Mouse (Mus musculus) megakaryocyte, embryonic 14.5 days (primary cell): ENCODE measurements around the gene Sv2b. TPM values are rescaled to one million over a fixed set of nuclear protein-coding genes. Genes with fewer than 3 reads are reported as not detected.

ENCODE experiments used
- H3K27me3 ChIP-seq: replicated peaks from 2 replicates; pipeline ENCODE3; 2012; ENCODE audit warnings: inconsistent platforms
- H3K36me3 ChIP-seq: replicated peaks from 2 replicates; pipeline ENCODE3; 2012; ENCODE audit warnings: low read length, inconsistent platforms, mixed read lengths
- H3K4me1 ChIP-seq: 2 replicates; pipeline ENCODE4 v1.6.1; 2012; ENCODE audit warnings: inconsistent platforms
- H3K4me3 ChIP-seq: replicated peaks from 2 replicates; pipeline ENCODE3; 2012; ENCODE audit warnings: moderate library complexity, mild to moderate bottlenecking, inconsistent platforms
- H3K9me3 ChIP-seq: 2 replicates; pipeline ENCODE4 v1.6.1; 2012; ENCODE audit warnings: inconsistent platforms
- FLI1 ChIP-seq: IDR thresholded peaks from 2 replicates; pipeline ENCODE4 v1.6.1; 2012; ENCODE audit warnings: low read length, inconsistent platforms, mixed read lengths
- GATA1 ChIP-seq: IDR thresholded peaks from 3 replicates; pipeline ENCODE4 v1.6.1; 2012; ENCODE audit warnings: mixed read lengths, low read length, inconsistent platforms, borderline replicate concordance
- polyA plus RNA-seq: library from polyadenylated mRNA; stranded (reverse); fragments of >175 nt; gene quantifications from 2 replicates; pipeline ENCODE4 v1.2.3, GENCODE M21; 2012; ENCODE audit warnings: low replicate concordance; ENCODE audit not compliant: insufficient read depth

The Sv2b gene
- polyA plus RNA-seq, 1 experiment, result not detected

DNA sequence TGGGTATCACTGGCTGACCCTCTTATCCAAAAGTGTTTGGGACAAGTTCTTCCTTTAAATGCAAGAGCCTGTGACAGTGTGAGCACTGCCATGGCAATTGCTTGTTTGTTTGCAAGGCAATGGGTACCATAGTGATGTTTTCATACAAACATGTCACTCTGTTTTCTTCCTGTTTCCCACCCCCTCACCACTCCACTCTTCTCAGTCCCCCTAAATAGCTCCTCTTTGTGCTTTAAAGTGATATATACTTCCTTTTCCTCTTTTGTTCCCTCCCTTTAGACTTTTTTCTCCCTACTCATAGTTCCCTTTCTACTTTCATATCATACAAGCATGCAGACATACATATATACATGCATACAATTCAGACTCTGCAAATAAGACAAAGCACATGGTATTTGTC is 10.9 kb upstream of the Sv2b start:
- Histone ChIP-seq H3K4me1 (no peaks in the 10 kb centered on the region), H3K9me3 (no peaks in the 10 kb centered on the region), H3K36me3 (no peaks in the 10 kb centered on the region), H3K4me3 (no peak overlapping the region), H3K27me3 (peaks cover 4% of the 10 kb centered on the region)
- TF ChIP-seq FLI1 (no peak), GATA1 (no peak)

DNA sequence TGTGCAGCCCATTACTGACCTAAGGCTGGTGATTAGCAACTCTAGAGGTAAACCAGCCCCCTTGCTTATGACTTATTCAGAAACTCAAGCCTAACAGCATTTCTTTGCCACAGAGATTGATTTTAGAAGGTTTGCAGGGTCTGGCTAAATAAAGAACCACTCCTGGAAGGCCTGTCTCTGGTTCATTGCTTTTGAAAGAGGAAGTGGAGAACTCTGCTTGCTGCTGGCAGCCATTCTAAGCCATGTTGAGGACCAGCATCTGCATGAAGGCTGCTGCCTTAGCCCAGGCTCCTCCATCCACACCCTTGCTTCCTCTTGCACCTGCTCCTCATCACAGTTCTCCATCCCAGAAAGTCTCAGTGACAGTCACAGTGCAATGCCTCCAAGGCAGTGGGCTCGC is 9.3 kb upstream of the Sv2b start:
- Histone ChIP-seq H3K9me3 (no peaks in the 10 kb centered on the region), H3K36me3 (no peaks in the 10 kb centered on the region), H3K27me3 (peaks cover 4% of the 10 kb centered on the region), H3K4me1 (no peaks in the 10 kb centered on the region), H3K4me3 (no peak overlapping the region)
- no peak for TF ChIP-seq FLI1
- no peak for TF ChIP-seq GATA1

DNA sequence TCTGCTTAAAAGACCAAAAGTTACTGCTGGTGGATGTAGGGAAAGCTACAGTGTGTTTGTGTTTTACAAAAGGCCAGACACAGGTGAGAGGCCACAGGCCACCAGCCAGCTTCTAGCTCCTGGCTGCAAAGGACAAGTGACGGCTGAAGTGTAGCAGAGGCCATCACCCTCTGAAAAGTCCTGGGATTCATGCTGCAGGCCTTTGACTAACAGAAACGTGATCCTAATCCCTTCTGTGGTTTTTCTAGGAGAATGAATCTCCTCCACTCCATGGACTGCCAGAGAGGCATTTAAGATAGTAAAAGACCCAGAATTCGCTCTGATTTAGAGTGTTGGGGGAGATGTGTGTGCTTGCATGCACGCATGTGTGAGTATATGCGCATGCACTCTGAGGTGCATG is 5.8 kb upstream of the Sv2b start:
- peaks cover 13% of the 10 kb centered on the region for H3K27me3 ChIP-seq
- TF ChIP-seq FLI1, result no peak
- TF ChIP-seq GATA1, result no peak

GRCm38 (mm10) chr7:75309570-75309969 is 508 bp upstream of the Sv2b start:
- H3K9me3 ChIP-seq, result no peaks in the 10 kb centered on the region
- peaks cover 49% of the 10 kb centered on the region for H3K27me3 ChIP-seq
- H3K36me3 ChIP-seq, result no peaks in the 10 kb centered on the region
- H3K4me3 ChIP-seq, result no peak overlapping the region
- H3K4me1 ChIP-seq, result peaks cover 11% of the 10 kb centered on the region
- TF ChIP-seq FLI1 (no peak), GATA1 (no peak)

More for the DNA sequence above, 5.8 kb upstream of the Sv2b start:
- Histone ChIP-seq H3K4me3 (no peak overlapping the region), H3K36me3 (no peaks in the 10 kb centered on the region), H3K4me1 (no peaks in the 10 kb centered on the region), H3K9me3 (no peaks in the 10 kb centered on the region)

DNA sequence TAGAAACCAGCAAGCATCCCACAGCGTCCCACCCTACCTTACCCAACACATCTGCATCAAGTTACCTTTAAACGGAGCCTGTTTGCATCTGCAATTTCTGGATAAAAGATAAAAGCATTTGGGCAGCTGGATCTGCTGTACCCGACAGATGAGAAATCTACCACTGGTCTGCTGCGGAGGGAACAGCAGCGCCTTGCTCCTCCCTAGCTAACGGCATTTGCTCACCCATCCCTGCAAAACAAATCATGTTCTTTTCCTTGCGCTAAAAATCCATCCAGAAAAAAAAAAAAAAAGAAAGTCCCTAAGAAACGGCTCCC is 964 bp downstream of the Sv2b start:
- Histone ChIP-seq H3K36me3 (no peaks in the 10 kb centered on the region), H3K4me1 (peaks cover 11% of the 10 kb centered on the region), H3K27me3 (peaks cover 51% of the 10 kb centered on the region), H3K9me3 (no peaks in the 10 kb centered on the region), H3K4me3 (no peak overlapping the region)
- TF ChIP-seq FLI1 (no peak), GATA1 (no peak)

DNA sequence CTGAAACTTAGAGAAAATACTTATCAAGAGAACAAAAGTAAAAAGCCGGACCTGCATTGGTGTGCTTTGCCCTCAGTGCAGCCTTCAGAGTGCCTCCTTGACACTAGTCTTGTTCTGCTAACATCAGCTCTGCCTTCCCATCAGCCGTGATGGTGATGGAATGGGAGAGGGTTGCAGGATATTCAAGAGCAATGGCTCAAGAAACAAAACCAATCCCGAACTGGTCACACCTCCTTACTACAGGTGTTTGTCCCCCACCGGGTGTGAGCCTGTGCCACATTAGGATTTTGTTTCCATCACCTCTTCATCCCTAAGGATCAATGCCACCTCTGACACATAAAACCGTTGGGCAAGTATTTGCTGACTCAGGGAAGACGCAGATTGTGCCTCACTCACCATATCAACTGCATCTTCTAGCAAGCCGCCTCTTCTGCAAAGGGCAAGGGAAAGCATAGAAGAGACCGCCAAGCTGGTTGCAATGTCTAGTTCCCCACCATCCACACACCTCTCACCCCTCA is 1.4 kb downstream of the Sv2b start:
- no peaks in the 10 kb centered on the region for H3K36me3 ChIP-seq
- no peak for TF ChIP-seq FLI1
- no peak for TF ChIP-seq GATA1

GRCm38 (mm10) chr7:75305901-75306465 is 3.1 kb downstream of the Sv2b start:
- Histone ChIP-seq H3K27me3 (peaks cover 55% of the 10 kb centered on the region), H3K36me3 (no peaks in the 10 kb centered on the region), H3K9me3 (no peaks in the 10 kb centered on the region), H3K4me1 (peaks cover 11% of the 10 kb centered on the region), H3K4me3 (no peak overlapping the region)
- TF ChIP-seq FLI1 (no peak), GATA1 (no peak)

More for the DNA sequence above, 1.4 kb downstream of the Sv2b start:
- H3K9me3 ChIP-seq, result no peaks in the 10 kb centered on the region
- H3K27me3 ChIP-seq, result peaks cover 53% of the 10 kb centered on the region
- no peak overlapping the region for H3K4me3 ChIP-seq
- peaks cover 11% of the 10 kb centered on the region for H3K4me1 ChIP-seq

- Histone ChIP-seq H3K36me3 (no peaks in the 10 kb centered on the region), H3K4me1 (no peaks in the 10 kb centered on the region; the same call in 1 of the 2 replicates), H3K27me3 (peaks cover 31% of the 10 kb centered on the region), H3K4me3 (no peak overlapping the region), H3K9me3 (no peaks in the 10 kb centered on the region)
- no peak for TF ChIP-seq FLI1
- no peak for TF ChIP-seq GATA1
These were observed 6.4 kb downstream of the Sv2b start for GRCm38 (mm10) chr7:75302523-75303215.

DNA sequence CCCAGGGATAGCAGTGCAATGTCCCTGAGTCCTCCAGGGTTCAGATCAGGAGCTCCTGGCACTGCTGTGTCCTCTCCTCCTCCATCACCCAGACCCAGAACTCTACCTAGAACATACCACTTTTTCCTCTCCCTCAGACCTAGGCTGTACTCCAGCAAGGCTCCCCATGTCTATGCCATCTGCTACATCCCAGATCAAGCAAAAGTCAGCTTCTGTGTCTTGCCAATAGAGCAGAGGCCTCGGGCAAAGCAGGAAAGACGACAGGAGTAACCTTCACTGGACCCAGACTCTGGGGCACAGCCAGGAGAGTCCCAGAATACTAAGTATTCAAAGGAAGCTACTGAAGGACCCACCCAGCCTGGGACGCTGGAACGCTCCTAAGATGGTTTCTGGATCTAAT is 9.8 kb downstream of the Sv2b start:
- no peak overlapping the region for H3K4me3 ChIP-seq
- H3K27me3 ChIP-seq, result peaks cover 17% of the 10 kb centered on the region
- TF ChIP-seq GATA1 (no peak), FLI1 (no peak)
- H3K36me3 ChIP-seq, result no peaks in the 10 kb centered on the region
- H3K9me3 ChIP-seq, result no peaks in the 10 kb centered on the region
- no peaks in the 10 kb centered on the region for H3K4me1 ChIP-seq

GRCm38 (mm10) chr7:75296688-75297119 is 12.4 kb downstream of the Sv2b start:
- TF ChIP-seq FLI1 (no peak), GATA1 (no peak)
- Histone ChIP-seq H3K9me3 (no peaks in the 10 kb centered on the region), H3K27me3 (peaks cover 14% of the 10 kb centered on the region), H3K4me1 (no peaks in the 10 kb centered on the region), H3K4me3 (no peak overlapping the region), H3K36me3 (no peaks in the 10 kb centered on the region)
